Mouse (Mus musculus): Measurements from ENCODE around the gene Apol8.

- no peak for TF ChIP-seq EP300 (IDR thresholded peaks at IDR 0.05; ENCODE audit: low read depth)
- peak; percentile 92 for TF ChIP-seq CTCF (IDR thresholded peaks at IDR 0.05; ENCODE audit: low read depth)
These were observed at the start of gene Apol8 for GRCm38 (mm10) chr15:77756848-77757247.
